ENCODE assay signal across 8 mouse cellular contexts in genomic region chr3:129204441-129205313, GRCm38 (mm10). TPM values are rescaled to one million over a fixed set of nuclear protein-coding genes. Genes with fewer than 3 reads are reported as not detected.
A peak's percentile ranks its signal among the peaks of the same experiment; 100 is the strongest.
DNase-seq lines count a peak whose midpoint lies in the region; ATAC-seq lines count a peak whose summit lies in the region.

No protein-coding gene starts in this region.

- ATAC-seq in embryonic facial prominence, embryonic 15.5 days (ENCODE audit: insufficient number of reproducible peaks, low FRiP score, low TSS enrichment, low read depth): peak; percentile 91
- peak; percentile 85 for ATAC-seq in heart, embryonic 14.5 days (ENCODE audit: insufficient number of reproducible peaks, insufficient read depth, low FRiP score, low read depth)
- ATAC-seq in lung, embryonic 16.5 days (ENCODE audit: low read depth): peak; percentile 95

- H3K9ac ChIP-seq in embryonic facial prominence, embryonic 15.5 days: peak overlapping the region; percentile 28; the same call in 1 of the 2 replicates
- no peak overlapping the region for H3K9ac ChIP-seq in heart, embryonic 14.5 days (ENCODE audit: low read length)
- H3K9ac ChIP-seq in lung, embryonic 16.5 days (ENCODE audit: low read length): 0 out of 2 replicates have a peak overlapping the region, but pooled peaks have one; percentile 42

- 1% methylated on average over 48 of the region's 48 CpGs for WGBS in embryonic facial prominence, embryonic 15.5 days
- WGBS in heart, embryonic 14.5 days: under 1% methylated on average over 46 of the region's 48 CpGs
- WGBS in lung, embryonic 16.5 days: 1% methylated on average over 44 of the region's 48 CpGs

- H3K4me2 ChIP-seq in embryonic facial prominence, embryonic 15.5 days (replicated peaks): peak overlapping the region; percentile 89
- H3K4me2 ChIP-seq in heart, embryonic 14.5 days (ENCODE audit: low read length): peak overlapping the region; percentile 88
- H3K4me2 ChIP-seq in lung, embryonic 16.5 days (ENCODE audit: low read depth, low read length): peak overlapping the region; percentile 83

- peak overlapping the region; percentile 47 for H3K4me3 ChIP-seq in embryonic facial prominence, embryonic 15.5 days (replicated peaks)
- peak overlapping the region; percentile 43 for H3K4me3 ChIP-seq in heart, embryonic 14.5 days (ENCODE audit: control insufficient read depth in 1 of 2, insufficient read depth in 1 of 2, low read depth in 1 of 2, low read length in 2 of 2)
- H3K4me3 ChIP-seq in lung, embryonic 16.5 days (ENCODE audit: low read length): peak overlapping the region; percentile 49

- no peaks in the 10 kb centered on the region for H3K9me3 ChIP-seq in embryonic facial prominence, embryonic 15.5 days (replicated peaks)
- no peaks in the 10 kb centered on the region for H3K9me3 ChIP-seq in heart, embryonic 14.5 days (ENCODE audit: control insufficient read depth, low read length)
- no peaks in the 10 kb centered on the region for H3K9me3 ChIP-seq in lung, embryonic 16.5 days (ENCODE audit: control insufficient read depth, low read length)

- peak; percentile 7 to 47 for DNase-seq in spleen, postnatal 10 days (ENCODE audit: low spot score in 2 of 2)
- no peak for DNase-seq in spleen, postnatal 14 days (ENCODE audit: low spot score in 2 of 2)
- peak; percentile 87 to 91 for DNase-seq in kidney, postnatal 4 days
- DNase-seq in retina, postnatal 1 day: peak; percentile 92
- DNase-seq in spleen, adult 18-20 months: no peak

- H3K27ac ChIP-seq in embryonic facial prominence, embryonic 15.5 days (replicated peaks): 0 out of 2 replicates have a peak overlapping the region, but pooled peaks have one; percentile 22
- H3K27ac ChIP-seq in heart, embryonic 14.5 days (replicated peaks in 1 of 2; ENCODE audit: control insufficient read depth in 1 of 2, insufficient read depth in 1 of 2, low read depth in 2 of 2, low read length in 2 of 2): no peak overlapping the region
- no peak overlapping the region for H3K27ac ChIP-seq in lung, embryonic 16.5 days (ENCODE audit: low read length)

- peaks cover 83% of the 10 kb centered on the region for H3K27me3 ChIP-seq in embryonic facial prominence, embryonic 15.5 days
- peaks cover 94% of the 10 kb centered on the region for H3K27me3 ChIP-seq in heart, embryonic 14.5 days (ENCODE audit: control insufficient read depth, insufficient read depth, low read length)
- peaks cover 91% of the 10 kb centered on the region for H3K27me3 ChIP-seq in lung, embryonic 16.5 days (ENCODE audit: control insufficient read depth, insufficient read depth, low read depth, low read length)

- no peaks in the 10 kb centered on the region for H3K36me3 ChIP-seq in embryonic facial prominence, embryonic 15.5 days
- no peaks in the 10 kb centered on the region for H3K36me3 ChIP-seq in heart, embryonic 14.5 days (ENCODE audit: control insufficient read depth, insufficient read depth, low read length)
- no peaks in the 10 kb centered on the region for H3K36me3 ChIP-seq in lung, embryonic 16.5 days (ENCODE audit: control insufficient read depth, insufficient read depth, low read length)

- H3K4me1 ChIP-seq in embryonic facial prominence, embryonic 15.5 days: peaks cover 31% of the 10 kb centered on the region
- H3K4me1 ChIP-seq in heart, embryonic 14.5 days (ENCODE audit: control insufficient read depth in 2 of 2, insufficient read depth in 2 of 2, low read length in 2 of 2): peaks cover 5 to 11% of the 10 kb centered on the region in 2 experiments; a peak in 3 of 4 replicates
- H3K4me1 ChIP-seq in lung, embryonic 16.5 days (replicated peaks; ENCODE audit: control insufficient read depth, insufficient read depth, low read length): peaks cover 12% of the 10 kb centered on the region; the same call in 1 of the 2 replicates

RNA-seq across cellular contexts. Expression of gene Pitx2, which starts 5.0 kb away (rescaled TPM):
- polyA plus RNA-seq in embryonic facial prominence, embryonic 15.5 days (2015; fragmentation: Nextera tagmentation; extraction: Ambion mirVana): 82.5 and 88.3 TPM in 2 replicates
- polyA plus RNA-seq in heart, embryonic 14.5 days (2014; fragmentation: Nextera tagmentation; extraction: Ambion mirVana): 19.4 and 25.5 TPM in 2 replicates
- polyA plus RNA-seq in lung, embryonic 16.5 days (2015; fragmentation: Nextera tagmentation; extraction: Ambion mirVana): 4.0 and 7.0 TPM in 2 replicates

Comparison
In these comparisons a context has a peak if more than half of its experiments do, and no peak if none do; other contexts are left out.
1. DNase-seq: peak in spleen, postnatal 10 days (2 of 2), kidney, postnatal 4 days (2 of 2) and retina, postnatal 1 day (single experiment); none in spleen, postnatal 14 days (0 of 2) and spleen, adult 18-20 months (0 of 2).
2. Peak in every context shown above with its lines, with median percentiles within 50 percentile points of each other: ATAC-seq, H3K4me2 ChIP-seq and H3K4me3 ChIP-seq.